Mouse (Mus musculus) lung, postnatal 0 days (tissue): ENCODE measurements around the gene Taf6. TPM values are rescaled to one million over a fixed set of nuclear protein-coding genes. Genes with fewer than 3 reads are reported as not detected.
A peak's percentile ranks its signal among the peaks of the same experiment; 100 is the strongest.

Source experiments
- ATAC-seq: fragments of 200-750 bp; cut with Nextera tagmentation; 2 replicates; pipeline ENCODE4 v1.8.0; 2017; ENCODE audit warnings: moderate library complexity
- DNase-seq: peaks from one replicate; pipeline ENCODE4 v3.0.0-alpha.2; 2016; ENCODE audit warnings: low spot score
- H3K27ac ChIP-seq: fragments of 300-500 bp; sonication (generic); 2 replicates; pipeline ENCODE4 v1.5.1; 2014; ENCODE audit warnings: antibody characterized with exemption, mild to moderate bottlenecking, low read length, mixed read lengths
- H3K27me3 ChIP-seq: fragments of 300-500 bp; sonication (generic); replicated peaks from 2 replicates; pipeline ENCODE4 v1.6.1; 2014; ENCODE audit warnings: low read length, mixed read lengths; ENCODE audit not compliant: insufficient read depth
- H3K36me3 ChIP-seq: fragments of 300-500 bp; sonication (generic); 2 replicates; pipeline ENCODE4 v1.6.1; 2014; ENCODE audit warnings: low read length, mixed read lengths; ENCODE audit not compliant: insufficient read depth
- H3K4me1 ChIP-seq: fragments of 300-500 bp; sonication (generic); 2 replicates; pipeline ENCODE4 v1.6.1; 2014; ENCODE audit warnings: antibody characterized with exemption, low read depth, low read length, mixed read lengths; ENCODE audit not compliant: insufficient read depth
- H3K4me2 ChIP-seq: fragments of 300-500 bp; sonication (generic); replicated peaks from 2 replicates; pipeline ENCODE4 v1.6.1; 2014; ENCODE audit warnings: low read depth, mild to moderate bottlenecking, low read length, moderate library complexity, mixed read lengths
- H3K4me3 ChIP-seq: fragments of 300-500 bp; sonication (generic); 2 replicates; pipeline ENCODE4 v1.5.1; 2014; ENCODE audit warnings: low read depth, low read length
- H3K9ac ChIP-seq: fragments of 300-500 bp; sonication (generic); replicated peaks from 2 replicates; pipeline ENCODE4 v1.6.1; 2014; ENCODE audit warnings: low read depth, mild to moderate bottlenecking
- H3K9me3 ChIP-seq: fragments of 300-500 bp; sonication (generic); 2 replicates; pipeline ENCODE4 v1.6.1; 2016; ENCODE audit warnings: low read length, mixed read lengths
- CTCF ChIP-seq: IDR thresholded peaks from 2 replicates; pipeline ENCODE4 v1.5.1; 2016; ENCODE audit warnings: antibody characterized with exemption, mild to moderate bottlenecking
- EP300 ChIP-seq: IDR thresholded peaks from 2 replicates; pipeline ENCODE4 v1.6.1; 2016; ENCODE audit warnings: antibody characterized with exemption, mild to moderate bottlenecking, control low read depth
- WGBS: fragments of 180-500 bp; shearing (Covaris S2); extraction: QIAGEN DNeasy Blood & Tissue Kit; methylation state at CpG from one replicate; pipeline ENCODE4 v1.1.7; 2014; 5-methylcytosine and 5-hydroxymethylcytosine counted together
- polyA plus RNA-seq: library from polyadenylated mRNA; unstranded; fragments of >200 nt; fragmentation: Nextera tagmentation; extraction: Ambion mirVana; gene quantifications from 2 replicates; pipeline ENCODE4 v1.2.1, GENCODE M21; 2015

The Taf6 gene
- polyA plus RNA-seq, 1 experiment from 2014 or later = 37.5 TPM

DNA sequence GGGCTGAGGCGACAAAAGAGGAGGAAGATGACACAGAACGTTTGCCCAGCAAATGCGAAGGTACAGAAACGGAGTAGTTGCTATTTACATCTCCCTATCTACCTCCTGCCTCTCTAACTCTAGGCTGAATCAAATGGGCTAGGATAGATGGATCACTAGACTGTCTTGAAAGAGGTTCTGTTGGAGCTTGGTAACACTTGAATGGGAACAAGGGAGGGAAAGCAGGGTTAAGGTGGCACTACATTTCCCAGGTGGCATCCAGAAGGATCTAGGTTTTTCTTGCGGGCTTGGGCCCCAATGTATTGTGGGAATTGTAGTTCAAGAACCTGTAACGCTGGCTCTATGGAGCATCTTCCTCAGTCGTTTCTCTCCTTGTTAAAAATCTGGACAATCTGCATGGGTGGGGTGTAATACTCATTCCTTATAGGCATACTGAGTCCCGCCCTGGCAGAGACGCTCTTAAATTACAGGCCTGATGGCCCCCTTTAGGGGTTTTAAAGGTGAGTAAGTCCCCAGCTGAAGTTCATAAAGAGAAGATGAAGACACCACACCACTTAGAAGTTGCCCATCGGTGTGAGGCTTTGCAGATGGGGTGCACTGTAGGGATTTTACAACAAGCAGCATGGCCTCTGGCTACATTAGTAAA is 533 bp upstream of the Taf6 start:
- H3K27ac ChIP-seq = 0 out of 2 replicates have a peak overlapping the region, but pooled peaks have one; percentile 10
- under 1% methylated on average over 10 of the region's 10 CpGs for WGBS

DNA sequence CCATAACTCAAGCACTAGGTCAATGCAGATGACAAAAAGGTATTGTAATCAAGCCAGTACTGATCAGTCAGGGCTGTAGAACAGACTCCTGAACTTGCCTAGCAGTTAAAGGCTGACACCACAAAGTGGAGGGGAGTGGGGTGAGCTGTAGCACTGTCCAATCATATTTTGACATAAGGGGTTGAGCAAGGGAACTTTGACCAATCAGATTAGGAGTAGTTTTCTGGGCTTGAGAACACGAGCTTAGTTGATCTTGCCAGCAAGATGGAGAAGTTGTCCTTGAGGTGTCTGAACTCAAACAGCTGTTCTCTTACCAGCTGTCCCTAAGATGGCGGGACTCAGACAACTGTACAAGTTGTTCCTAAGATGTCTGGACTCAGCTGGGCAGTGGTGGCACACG is 14.0 kb downstream of the Taf6 start:
- TF ChIP-seq CTCF (no peak), EP300 (no peak)
- no peaks in the 10 kb centered on the region for H3K9me3 ChIP-seq
- no peak overlapping the region for H3K4me3 ChIP-seq
- peaks cover 13% of the 10 kb centered on the region; the same call in 1 of the 2 replicates for H3K4me1 ChIP-seq
- peak; percentile 75 for DNase-seq
- no peak overlapping the region for H3K4me2 ChIP-seq
- no peak overlapping the region for H3K9ac ChIP-seq
- H3K36me3 ChIP-seq = peaks cover 21% of the 10 kb centered on the region; the same call in 1 of the 2 replicates
- WGBS = 58% methylated on average over 3 of the region's 3 CpGs
- ATAC-seq = no peak
- H3K27me3 ChIP-seq = no peaks in the 10 kb centered on the region
- H3K27ac ChIP-seq = no peak overlapping the region

More for the DNA sequence above, 533 bp upstream of the Taf6 start:
- Histone ChIP-seq H3K9me3 (no peaks in the 10 kb centered on the region), H3K36me3 (0 out of 2 replicates have a peak, but pooled peaks cover 4% of the 10 kb centered on the region), H3K4me1 (peaks cover 5% of the 10 kb centered on the region; the same call in 1 of the 2 replicates), H3K27me3 (no peaks in the 10 kb centered on the region), H3K4me2 (peak overlapping the region; percentile 52), H3K4me3 (peak overlapping the region; percentile 79), H3K9ac (peak overlapping the region; percentile 32)
- ATAC-seq (peak; percentile 90), DNase-seq (peak; percentile 94)
- TF ChIP-seq CTCF (no peak), EP300 (no peak)

DNA sequence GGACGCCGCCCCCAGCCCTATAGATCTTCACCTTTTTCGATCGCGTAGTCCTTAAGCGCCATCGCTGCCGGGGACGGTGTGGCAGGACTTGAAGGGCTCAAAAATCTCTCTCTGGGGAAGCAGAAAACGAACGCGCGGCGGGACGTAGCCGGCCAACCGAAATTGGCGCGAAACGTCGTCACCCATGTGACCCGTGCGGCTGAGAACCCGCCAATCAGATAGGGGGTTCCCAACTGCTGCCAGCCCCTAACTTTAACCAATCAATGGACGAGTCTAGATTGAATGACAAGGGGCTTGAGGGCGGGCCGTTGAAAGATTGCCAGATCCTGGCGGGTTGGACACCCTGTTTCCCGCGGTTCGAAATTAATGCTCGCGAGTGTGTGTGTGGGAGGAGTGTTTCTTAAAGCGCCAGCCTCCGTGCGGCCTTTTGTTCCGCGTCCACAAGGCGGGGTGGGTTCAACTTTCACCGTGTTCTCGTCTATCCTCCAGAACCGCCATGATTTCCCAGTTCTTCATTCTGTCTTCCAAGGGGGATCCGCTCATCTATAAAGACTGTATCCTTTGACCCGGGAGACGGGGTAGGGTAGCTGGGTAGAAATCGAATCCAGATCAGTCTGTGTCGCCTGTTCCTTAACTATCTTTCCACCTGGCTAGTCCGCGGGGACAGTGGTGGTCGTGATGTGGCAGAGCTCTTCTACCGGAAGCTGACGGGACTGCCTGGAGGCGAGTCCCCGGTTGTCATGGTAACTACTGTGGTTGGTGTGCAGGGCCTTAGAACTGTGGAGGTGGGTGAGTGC is 15.4 kb downstream of the Taf6 start, which contains the start of the genes Ap4m1 and Mcm7:
Gene Ap4m1, plus strand, starts transcription at position 308 of the 797 bp plus-strand sequence.
Gene Mcm7, minus strand, starts transcription at position 728 of the 797 bp plus-strand sequence.
- peak; percentile 44; the same call in 1 of the 2 replicates for TF ChIP-seq EP300
- TF ChIP-seq CTCF = peak; percentile 49
- peak; percentile 99 for DNase-seq
- Histone ChIP-seq H3K9ac (peak within 1 kb of the TSS; percentile 54), H3K27me3 (no peaks in the 10 kb centered on the region), H3K4me2 (peak within 1 kb of the TSS; percentile 100), H3K27ac (peak within 1 kb of the TSS; percentile 92), H3K9me3 (no peaks in the 10 kb centered on the region), H3K4me1 (peaks cover 13% of the 10 kb centered on the region; the same call in 1 of the 2 replicates), H3K36me3 (peaks cover 25% of the 10 kb centered on the region; the same call in 1 of the 2 replicates), H3K4me3 (peak within 1 kb of the TSS; percentile 68)
- WGBS = under 1% methylated on average over 54 of the region's 54 CpGs
- ATAC-seq = peak; percentile 92

DNA sequence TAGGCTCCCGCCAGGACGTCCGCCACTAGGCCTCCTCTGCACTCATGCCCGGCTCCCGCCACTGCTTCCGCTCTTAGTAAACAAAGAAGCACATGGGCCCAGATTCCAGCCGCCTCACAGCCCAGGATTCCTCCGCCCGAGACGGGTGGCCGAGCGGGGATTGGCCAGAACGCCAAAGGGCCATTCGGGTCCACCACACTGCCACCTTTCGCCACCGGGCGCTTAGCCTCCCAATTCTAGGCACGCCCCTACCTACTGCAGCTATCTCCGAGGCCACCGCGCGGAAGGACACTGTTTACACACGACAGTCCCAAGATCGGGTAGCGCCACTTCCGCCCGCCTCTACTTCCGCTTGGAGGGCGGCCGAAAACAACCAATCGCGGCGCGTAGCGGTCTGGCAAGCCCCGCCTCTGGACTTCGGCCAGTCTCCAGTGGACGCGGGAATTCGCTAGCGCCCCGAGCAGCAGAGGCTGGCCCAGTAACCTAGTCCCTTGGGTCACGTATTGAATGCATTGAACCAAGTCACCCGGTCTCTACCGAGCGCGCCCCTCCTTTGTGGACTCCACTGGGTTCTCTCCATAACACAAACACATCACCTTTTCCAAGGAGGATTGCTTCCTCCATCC is 16.2 kb downstream of the Taf6 start:
- peaks cover 13% of the 10 kb centered on the region; the same call in 1 of the 2 replicates for H3K4me1 ChIP-seq
- H3K27ac ChIP-seq = peak overlapping the region; percentile 92
- H3K9ac ChIP-seq = peak overlapping the region; percentile 46; the same call in 1 of the 2 replicates
- H3K36me3 ChIP-seq = peaks cover 33% of the 10 kb centered on the region; the same call in 1 of the 2 replicates
- TF ChIP-seq EP300 (peak; percentile 57), CTCF (peak; percentile 48)
- ATAC-seq = peak; percentile 86
- DNase-seq = peak; percentile 98
- H3K9me3 ChIP-seq = no peaks in the 10 kb centered on the region
- peak overlapping the region; percentile 100 for H3K4me2 ChIP-seq
- peak overlapping the region; percentile 68 for H3K4me3 ChIP-seq
- H3K27me3 ChIP-seq = no peaks in the 10 kb centered on the region
- WGBS = under 1% methylated on average over 46 of the region's 47 CpGs

DNA sequence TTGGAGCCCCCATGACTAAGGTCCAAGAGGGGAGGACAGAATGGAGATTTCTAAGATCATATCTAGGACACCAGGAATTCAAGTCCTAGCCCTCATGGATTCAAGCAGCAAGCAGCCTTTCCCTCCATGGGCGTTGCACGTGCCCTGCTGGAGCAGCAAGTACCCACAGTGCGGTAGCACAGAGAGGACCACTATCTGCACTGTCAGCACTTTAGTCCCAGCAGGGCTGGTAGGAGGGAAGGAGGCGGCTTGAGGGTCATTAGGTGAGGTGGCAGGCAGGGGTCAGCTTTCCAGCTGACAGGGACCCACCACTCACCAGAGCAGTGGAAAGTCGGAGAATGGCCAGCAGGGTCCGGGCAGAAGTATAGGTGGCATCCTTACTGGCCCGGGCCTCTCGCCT is 21.7 kb downstream of the Taf6 start:
- no peak overlapping the region for H3K4me2 ChIP-seq
- no peak for DNase-seq
- TF ChIP-seq CTCF = no peak
- TF ChIP-seq EP300 = no peak
- 68% methylated on average over 8 of the region's 8 CpGs for WGBS
- no peak overlapping the region for H3K27ac ChIP-seq
- H3K9ac ChIP-seq = no peak overlapping the region
- no peak for ATAC-seq
- no peaks in the 10 kb centered on the region for H3K27me3 ChIP-seq
- peaks cover 11% of the 10 kb centered on the region; the same call in 1 of the 2 replicates for H3K4me1 ChIP-seq
- H3K36me3 ChIP-seq = peaks cover 41% of the 10 kb centered on the region
- no peak overlapping the region for H3K4me3 ChIP-seq
- no peaks in the 10 kb centered on the region for H3K9me3 ChIP-seq

DNA sequence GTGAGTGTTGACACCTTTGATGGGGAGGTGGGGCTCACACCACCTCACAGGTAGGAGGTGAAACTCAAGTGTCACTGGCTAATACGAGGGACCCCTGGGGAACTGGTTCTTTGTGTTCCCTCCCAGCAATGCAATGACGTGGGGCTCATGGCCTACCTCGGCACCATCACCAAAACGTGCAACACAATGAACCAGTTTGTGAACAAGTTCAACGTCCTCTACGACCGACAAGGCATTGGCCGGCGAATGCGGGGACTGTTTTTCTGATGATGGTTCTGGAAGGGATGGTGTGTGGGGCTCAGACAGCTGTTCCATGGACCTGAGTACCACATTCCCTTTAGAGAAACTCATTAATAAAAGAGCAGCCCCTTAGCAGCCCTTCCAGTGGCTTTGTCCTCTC is 23.6 kb downstream of the Taf6 start:
- 56% methylated on average over 10 of the region's 10 CpGs for WGBS
- DNase-seq = no peak
- H3K36me3 ChIP-seq = peaks cover 41% of the 10 kb centered on the region
- H3K4me3 ChIP-seq = no peak overlapping the region
- H3K4me2 ChIP-seq = no peak overlapping the region
- no peak overlapping the region for H3K27ac ChIP-seq
- ATAC-seq = no peak
- H3K9me3 ChIP-seq = no peaks in the 10 kb centered on the region
- peaks cover 4% of the 10 kb centered on the region; the same call in 1 of the 2 replicates for H3K4me1 ChIP-seq
- TF ChIP-seq EP300 = no peak
- no peak for TF ChIP-seq CTCF
- no peaks in the 10 kb centered on the region for H3K27me3 ChIP-seq
- no peak overlapping the region for H3K9ac ChIP-seq
